Mouse (Mus musculus): ENCODE data around the gene Cd70. TPM values are rescaled to one million over a fixed set of nuclear protein-coding genes. Genes with fewer than 3 reads are reported as not detected.

Cd70 gene
- not detected for polyA plus RNA-seq (2015; fragmentation: Illumina TruSeq; extraction: RNeasy Lipid Tissue Mini Kit (QIAGEN cat#74804); ENCODE audit: insufficient read depth, low replicate concordance)

GRCm38 (mm10) chr17:57148994-57149803 is at the start of gene Cd70:
TSS of gene Cd70 (minus strand) at chr17:57149777.

GRCm38 (mm10) chr17:57194041-57194507 is 44.5 kb upstream of the Cd70 start, which contains the start of gene Tnfsf14:
TSS of gene Tnfsf14 (minus strand) at chr17:57194177.

GRCm38 (mm10) chr17:57105181-57106034 is 44.2 kb downstream of the Cd70 start, which contains the start of gene Tnfsf9:
TSS of gene Tnfsf9 (plus strand) at chr17:57105325.

Other genes starting within 250 kb of the Cd70 start
- 8.2 TPM for gene Mllt1, start 214.4 kb downstream of the Cd70 start, polyA plus RNA-seq (2015; fragmentation: Illumina TruSeq; extraction: RNeasy Lipid Tissue Mini Kit (QIAGEN cat#74804); ENCODE audit: insufficient read depth, low replicate concordance)
- not detected for gene Acer1, start 167.7 kb downstream of the Cd70 start, polyA plus RNA-seq (2015; fragmentation: Illumina TruSeq; extraction: RNeasy Lipid Tissue Mini Kit (QIAGEN cat#74804); ENCODE audit: insufficient read depth, low replicate concordance)
- 11.5 TPM for gene Clpp, start 159.5 kb downstream of the Cd70 start, polyA plus RNA-seq (2015; fragmentation: Illumina TruSeq; extraction: RNeasy Lipid Tissue Mini Kit (QIAGEN cat#74804); ENCODE audit: insufficient read depth, low replicate concordance)
- gene Alkbh7, start 152.4 kb downstream of the Cd70 start, polyA plus RNA-seq (2015; fragmentation: Illumina TruSeq; extraction: RNeasy Lipid Tissue Mini Kit (QIAGEN cat#74804); ENCODE audit: insufficient read depth, low replicate concordance), result 7.3 TPM
- gene Pspn, start 149.8 kb downstream of the Cd70 start, polyA plus RNA-seq (2015; fragmentation: Illumina TruSeq; extraction: RNeasy Lipid Tissue Mini Kit (QIAGEN cat#74804); ENCODE audit: insufficient read depth, low replicate concordance), result not detected
- 29.0 TPM for gene Gtf2f1, start 138.5 kb downstream of the Cd70 start, polyA plus RNA-seq (2015; fragmentation: Illumina TruSeq; extraction: RNeasy Lipid Tissue Mini Kit (QIAGEN cat#74804); ENCODE audit: insufficient read depth, low replicate concordance)
- gene Gm17949, start 138.3 kb downstream of the Cd70 start, polyA plus RNA-seq (2015; fragmentation: Illumina TruSeq; extraction: RNeasy Lipid Tissue Mini Kit (QIAGEN cat#74804); ENCODE audit: insufficient read depth, low replicate concordance), result not detected
- gene Khsrp, start 118.3 kb downstream of the Cd70 start, polyA plus RNA-seq (2015; fragmentation: Illumina TruSeq; extraction: RNeasy Lipid Tissue Mini Kit (QIAGEN cat#74804); ENCODE audit: insufficient read depth, low replicate concordance), result 40.8 TPM
- not detected for gene Slc25a41, start 108.1 kb downstream of the Cd70 start, polyA plus RNA-seq (2015; fragmentation: Illumina TruSeq; extraction: RNeasy Lipid Tissue Mini Kit (QIAGEN cat#74804); ENCODE audit: insufficient read depth, low replicate concordance)
- gene Crb3, start 90.7 kb downstream of the Cd70 start, polyA plus RNA-seq (2015; fragmentation: Illumina TruSeq; extraction: RNeasy Lipid Tissue Mini Kit (QIAGEN cat#74804); ENCODE audit: insufficient read depth, low replicate concordance), result 0.84 TPM
- gene Slc25a23, start 89.9 kb downstream of the Cd70 start, polyA plus RNA-seq (2015; fragmentation: Illumina TruSeq; extraction: RNeasy Lipid Tissue Mini Kit (QIAGEN cat#74804); ENCODE audit: insufficient read depth, low replicate concordance), result 10.4 TPM
- 128 TPM for gene Dennd1c, start 71.3 kb downstream of the Cd70 start, polyA plus RNA-seq (2015; fragmentation: Illumina TruSeq; extraction: RNeasy Lipid Tissue Mini Kit (QIAGEN cat#74804); ENCODE audit: insufficient read depth, low replicate concordance)
- 0.83 TPM for gene Tubb4a, start 62.0 kb downstream of the Cd70 start, polyA plus RNA-seq (2015; fragmentation: Illumina TruSeq; extraction: RNeasy Lipid Tissue Mini Kit (QIAGEN cat#74804); ENCODE audit: insufficient read depth, low replicate concordance)
- gene Tnfsf9, start 44.5 kb downstream of the Cd70 start, polyA plus RNA-seq (2015; fragmentation: Illumina TruSeq; extraction: RNeasy Lipid Tissue Mini Kit (QIAGEN cat#74804); ENCODE audit: insufficient read depth, low replicate concordance), result 2.3 TPM
- 6.5 TPM for gene Tnfsf14, start 44.4 kb upstream of the Cd70 start, polyA plus RNA-seq (2015; fragmentation: Illumina TruSeq; extraction: RNeasy Lipid Tissue Mini Kit (QIAGEN cat#74804); ENCODE audit: insufficient read depth, low replicate concordance)
- 530 TPM for gene C3, start 78.4 kb upstream of the Cd70 start, polyA plus RNA-seq (2015; fragmentation: Illumina TruSeq; extraction: RNeasy Lipid Tissue Mini Kit (QIAGEN cat#74804); ENCODE audit: insufficient read depth, low replicate concordance)
- gene Gpr108, start 98.7 kb upstream of the Cd70 start, polyA plus RNA-seq (2015; fragmentation: Illumina TruSeq; extraction: RNeasy Lipid Tissue Mini Kit (QIAGEN cat#74804); ENCODE audit: insufficient read depth, low replicate concordance), result 32.8 TPM
- 18.0 TPM for gene Trip10, start 99.7 kb upstream of the Cd70 start, polyA plus RNA-seq (2015; fragmentation: Illumina TruSeq; extraction: RNeasy Lipid Tissue Mini Kit (QIAGEN cat#74804); ENCODE audit: insufficient read depth, low replicate concordance)
- gene Vav1, start 129.3 kb upstream of the Cd70 start, polyA plus RNA-seq (2015; fragmentation: Illumina TruSeq; extraction: RNeasy Lipid Tissue Mini Kit (QIAGEN cat#74804); ENCODE audit: insufficient read depth, low replicate concordance), result 106 TPM
- gene Adgre1, start 208.9 kb upstream of the Cd70 start, polyA plus RNA-seq (2015; fragmentation: Illumina TruSeq; extraction: RNeasy Lipid Tissue Mini Kit (QIAGEN cat#74804); ENCODE audit: insufficient read depth, low replicate concordance), result 87.2 TPM